Mouse (Mus musculus) lung, embryonic 14.5 days (tissue): ENCODE measurements around the gene Gcsh. TPM values are rescaled to one million over a fixed set of nuclear protein-coding genes. Genes with fewer than 3 reads are reported as not detected.

Experiments used
- ATAC-seq: fragments of 200-750 bp; cut with Nextera tagmentation; 2 replicates; pipeline ENCODE4 v1.8.0; 2017; ENCODE audit warnings: mild to moderate bottlenecking, moderate TSS enrichment, moderate library complexity; ENCODE audit not compliant: insufficient read depth
- DNase-seq: peaks from one replicate; pipeline ENCODE4 v3.0.0-alpha.2; 2015
- H3K27ac ChIP-seq: fragments of 300-500 bp; sonication (generic); 2 replicates; pipeline ENCODE4 v1.5.1; 2014; ENCODE audit warnings: low read depth, mild to moderate bottlenecking, moderate library complexity
- H3K27me3 ChIP-seq: fragments of 300-500 bp; sonication (generic); 2 replicates; pipeline ENCODE4 v1.6.1; 2014; ENCODE audit warnings: low read length, control low read depth; ENCODE audit not compliant: insufficient read depth
- H3K36me3 ChIP-seq: fragments of 300-500 bp; sonication (generic); 2 replicates; pipeline ENCODE4 v1.6.1; 2014; ENCODE audit warnings: control low read depth; ENCODE audit not compliant: insufficient read depth
- H3K4me1 ChIP-seq: fragments of 300-500 bp; sonication (generic); 2 replicates; pipeline ENCODE4 v1.6.1; 2014; ENCODE audit warnings: antibody characterized with exemption, control low read depth; ENCODE audit not compliant: insufficient read depth
- H3K4me2 ChIP-seq: fragments of 300-500 bp; sonication (generic); 2 replicates; pipeline ENCODE4 v1.6.1; 2014; ENCODE audit warnings: mild to moderate bottlenecking
- H3K4me3 ChIP-seq: fragments of 300-500 bp; sonication (generic); 2 replicates; pipeline ENCODE4 v1.5.1; 2014; ENCODE audit warnings: low read depth, low read length
- H3K9ac ChIP-seq: fragments of 300-500 bp; sonication (generic); 2 replicates; pipeline ENCODE4 v1.6.1; 2014
- H3K9me3 ChIP-seq: fragments of 300-500 bp; sonication (generic); 2 replicates; pipeline ENCODE4 v1.6.1; 2016; ENCODE audit warnings: low read depth, low read length, control low read depth
- CTCF ChIP-seq: IDR thresholded peaks from 2 replicates; pipeline ENCODE4 v1.5.1; 2016; ENCODE audit warnings: antibody characterized with exemption, low read depth
- WGBS: fragments of 180-500 bp; shearing (Covaris S2); extraction: QIAGEN DNeasy Blood & Tissue Kit; methylation state at CpG from one replicate; pipeline ENCODE4 v1.1.7; 2014; 5-methylcytosine and 5-hydroxymethylcytosine counted together
- polyA plus RNA-seq: library from polyadenylated mRNA; unstranded; fragments of >200 nt; fragmentation: Nextera tagmentation; extraction: Ambion mirVana; gene quantifications from 2 replicates; pipeline ENCODE4 v1.2.1, GENCODE M21; 2014

The Gcsh gene
- polyA plus RNA-seq, 1 experiment from 2014 or later, result 143 TPM

GRCm38 (mm10) chr8:116978052-116978451 lies 15.3 kb downstream of the Gcsh start:
- TF ChIP-seq CTCF, result no peak
- H3K27me3 ChIP-seq, result no peaks in the 10 kb centered on the region
- WGBS, result 27% methylated on average over 8 of the region's 8 CpGs
- DNase-seq (peak; percentile 2), ATAC-seq (no peak)
- 0 out of 2 replicates have a peak, but pooled peaks cover 8% of the 10 kb centered on the region for H3K4me1 ChIP-seq
- H3K9me3 ChIP-seq, result no peaks in the 10 kb centered on the region
- H3K4me3 ChIP-seq, result peak overlapping the region; percentile 62
- H3K36me3 ChIP-seq, result peaks cover 8% of the 10 kb centered on the region; the same call in 1 of the 2 replicates
- peak overlapping the region; percentile 70 for H3K4me2 ChIP-seq
- no peak overlapping the region for H3K27ac ChIP-seq
- H3K9ac ChIP-seq, result peak overlapping the region; percentile 36; the same call in 1 of the 2 replicates

- DNase-seq, result peak; percentile 20
- Histone ChIP-seq H3K9me3 (no peaks in the 10 kb centered on the region), H3K27me3 (no peaks in the 10 kb centered on the region), H3K27ac (no peak overlapping the region), H3K4me2 (peak overlapping the region; percentile 10; the same call in 1 of the 2 replicates), H3K36me3 (no peaks in the 10 kb centered on the region), H3K4me1 (0 out of 2 replicates have a peak, but pooled peaks cover 8% of the 10 kb centered on the region), H3K4me3 (no peak overlapping the region), H3K9ac (no peak overlapping the region)
- 50% methylated on average over 5 of the region's 5 CpGs for WGBS
- TF ChIP-seq CTCF, result no peak
- ATAC-seq, result no peak
These were observed 17.7 kb downstream of the Gcsh start for GRCm38 (mm10) chr8:116975606-116976005.

GRCm38 (mm10) chr8:116975066-116975465 lies 18.3 kb downstream of the Gcsh start:
- ATAC-seq, result no peak
- whole genome bisulfite sequencing, result 32% methylated on average over 5 of the region's 5 CpGs
- Histone ChIP-seq H3K27me3 (no peaks in the 10 kb centered on the region), H3K4me3 (no peak overlapping the region), H3K9me3 (no peaks in the 10 kb centered on the region), H3K36me3 (no peaks in the 10 kb centered on the region), H3K4me1 (0 out of 2 replicates have a peak, but pooled peaks cover 8% of the 10 kb centered on the region), H3K4me2 (peak overlapping the region; percentile 10; the same call in 1 of the 2 replicates), H3K9ac (no peak overlapping the region), H3K27ac (no peak overlapping the region)
- DNase-seq, result no peak
- no peak for TF ChIP-seq CTCF

GRCm38 (mm10) chr8:116969531-116969930 lies 23.8 kb downstream of the Gcsh start:
- Histone ChIP-seq H3K9me3 (no peaks in the 10 kb centered on the region), H3K4me3 (no peak overlapping the region), H3K27ac (no peak overlapping the region), H3K4me1 (no peaks in the 10 kb centered on the region), H3K9ac (no peak overlapping the region), H3K27me3 (no peaks in the 10 kb centered on the region), H3K36me3 (no peaks in the 10 kb centered on the region), H3K4me2 (no peak overlapping the region)
- ATAC-seq, result no peak
- WGBS, result 75% methylated on average over 6 of the region's 6 CpGs
- no peak for TF ChIP-seq CTCF
- DNase-seq, result no peak

- Histone ChIP-seq H3K4me2 (no peak overlapping the region), H3K36me3 (peaks cover 58% of the 10 kb centered on the region), H3K9me3 (no peaks in the 10 kb centered on the region), H3K4me1 (0 out of 2 replicates have a peak, but pooled peaks cover 3% of the 10 kb centered on the region), H3K4me3 (no peak overlapping the region), H3K27me3 (no peaks in the 10 kb centered on the region), H3K27ac (no peak overlapping the region), H3K9ac (no peak overlapping the region)
- ATAC-seq (no peak), DNase-seq (no peak)
- WGBS, result 93% methylated on average over 9 of the region's 9 CpGs
- TF ChIP-seq CTCF, result no peak
These were observed 38.9 kb downstream of the Gcsh start for GRCm38 (mm10) chr8:116954415-116954814.

GRCm38 (mm10) chr8:116952428-116952827 lies 40.9 kb downstream of the Gcsh start:
- WGBS, result 81% methylated on average over 8 of the region's 8 CpGs
- Histone ChIP-seq H3K27ac (no peak overlapping the region), H3K4me1 (0 out of 2 replicates have a peak, but pooled peaks cover 3% of the 10 kb centered on the region), H3K4me3 (no peak overlapping the region), H3K9ac (no peak overlapping the region), H3K9me3 (no peaks in the 10 kb centered on the region), H3K4me2 (no peak overlapping the region), H3K36me3 (peaks cover 46% of the 10 kb centered on the region), H3K27me3 (no peaks in the 10 kb centered on the region)
- DNase-seq, result no peak
- ATAC-seq, result no peak
- no peak for TF ChIP-seq CTCF

GRCm38 (mm10) chr8:116951778-116952177 lies 41.6 kb downstream of the Gcsh start:
- Histone ChIP-seq H3K9ac (no peak overlapping the region), H3K4me1 (0 out of 2 replicates have a peak, but pooled peaks cover 3% of the 10 kb centered on the region), H3K36me3 (peaks cover 39% of the 10 kb centered on the region), H3K4me2 (no peak overlapping the region), H3K4me3 (no peak overlapping the region), H3K9me3 (no peaks in the 10 kb centered on the region), H3K27me3 (no peaks in the 10 kb centered on the region), H3K27ac (peak overlapping the region; percentile 58; the same call in 1 of the 2 replicates)
- DNase-seq, result no peak
- WGBS, result 89% methylated on average over 2 of the region's 2 CpGs
- peak; percentile 13; the same call in 1 of the 2 replicates for ATAC-seq
- TF ChIP-seq CTCF, result no peak
